Mouse (Mus musculus) embryonic facial prominence, embryonic 11.5 days (tissue): ENCODE measurements around the gene Psors1c2. TPM values are rescaled to one million over a fixed set of nuclear protein-coding genes. Genes with fewer than 3 reads are reported as not detected.
"Not testable (repeated sequence)": the region's sequence is repeated elsewhere in the genome, so short reads cannot be mapped to it uniquely, and the experiment has no call there.

Source experiments
- ATAC-seq: fragments of 200-750 bp; cut with Nextera tagmentation; replicated peaks from 2 replicates; pipeline ENCODE4 v1.8.0; 2017; ENCODE audit warnings: low read depth; ENCODE audit not compliant: insufficient number of reproducible peaks, low FRiP score, low TSS enrichment
- DNase-seq: peaks from one replicate; pipeline ENCODE4 v3.0.0-alpha.2; 2015; ENCODE audit warnings: low spot score
- H3K27ac ChIP-seq: fragments of 300-500 bp; sonication (generic); replicated peaks from 2 replicates; pipeline ENCODE4 v1.5.1; 2014; ENCODE audit warnings: mild to moderate bottlenecking, low read depth, low read length, control low read depth
- H3K27me3 ChIP-seq: fragments of 300-500 bp; sonication (generic); 2 replicates; pipeline ENCODE4 v1.6.1; 2014; ENCODE audit warnings: mild to moderate bottlenecking, low read length, moderate library complexity, mixed read lengths; ENCODE audit not compliant: control insufficient read depth, insufficient read depth
- H3K36me3 ChIP-seq: fragments of 300-500 bp; sonication (generic); replicated peaks from 2 replicates; pipeline ENCODE4 v1.6.1; 2014; ENCODE audit warnings: low read depth, mild to moderate bottlenecking, low read length, moderate library complexity, mixed read lengths; ENCODE audit not compliant: control insufficient read depth, insufficient read depth
- H3K4me1 ChIP-seq: fragments of 300-500 bp; sonication (generic); 2 replicates; pipeline ENCODE4 v1.6.1; 2014; ENCODE audit warnings: low read length, mixed read lengths; ENCODE audit not compliant: control insufficient read depth, insufficient read depth
- H3K4me2 ChIP-seq: fragments of 300-500 bp; sonication (generic); 2 replicates; pipeline ENCODE4 v1.6.1; 2014; ENCODE audit warnings: low read depth, mild to moderate bottlenecking, control low read depth, low read length, moderate library complexity
- H3K4me3 ChIP-seq: fragments of 300-500 bp; sonication (generic); 2 replicates; pipeline ENCODE4 v1.5.1; 2014; ENCODE audit warnings: low read depth, low read length, control low read depth
- H3K9ac ChIP-seq: fragments of 300-500 bp; sonication (generic); replicated peaks from 2 replicates; pipeline ENCODE4 v1.6.1; 2014; ENCODE audit warnings: mild to moderate bottlenecking, control low read depth, low read length
- H3K9me3 ChIP-seq: fragments of 300-500 bp; sonication (generic); replicated peaks from 2 replicates; pipeline ENCODE4 v1.6.1; 2016; ENCODE audit warnings: mild to moderate bottlenecking, low read length, inconsistent platforms, mixed read lengths; ENCODE audit not compliant: control insufficient read depth
- WGBS: fragments of 180-500 bp; shearing (Covaris S2); extraction: QIAGEN DNeasy Blood & Tissue Kit; methylation state at CpG from one replicate; pipeline ENCODE4 v1.1.7; 2014; 5-methylcytosine and 5-hydroxymethylcytosine counted together
- polyA plus RNA-seq: library from polyadenylated mRNA; unstranded; fragments of >200 nt; fragmentation: Nextera tagmentation; extraction: Ambion mirVana; gene quantifications from 2 replicates; pipeline ENCODE4 v1.2.1, GENCODE M21; 2014

Gene Psors1c2
- polyA plus RNA-seq, 1 experiment from 2014 or later = 0.60 TPM

- Histone ChIP-seq H3K27me3 (peaks cover 22% of the 10 kb centered on the region), H3K36me3 (no peaks in the 10 kb centered on the region), H3K27ac (peak overlapping the region; percentile 25; the same call in 1 of the 2 replicates), H3K9me3 (no peaks in the 10 kb centered on the region), H3K4me1 (no peaks in the 10 kb centered on the region), H3K9ac (0 out of 2 replicates have a peak overlapping the region, but pooled peaks have one; percentile 5), H3K4me3 (no peak overlapping the region), H3K4me2 (no peak overlapping the region)
- DNase-seq = no peak
- no peak for ATAC-seq
- 40% methylated on average over 5 of the region's 5 CpGs for WGBS
Measured at GRCm38 (mm10) chr17:35502762-35503161, 30.2 kb upstream of the Psors1c2 start.

GRCm38 (mm10) chr17:35503849-35504248, 29.2 kb upstream of the Psors1c2 start:
- WGBS = 19% methylated on average over 5 of the region's 5 CpGs
- Histone ChIP-seq H3K9ac (no peak overlapping the region), H3K9me3 (no peaks in the 10 kb centered on the region), H3K4me1 (no peaks in the 10 kb centered on the region), H3K27ac (no peak overlapping the region), H3K4me3 (no peak overlapping the region), H3K27me3 (peaks cover 26% of the 10 kb centered on the region), H3K36me3 (no peaks in the 10 kb centered on the region), H3K4me2 (no peak overlapping the region)
- DNase-seq (no peak), ATAC-seq (no peak)

GRCm38 (mm10) chr17:35504628-35505481, 28.1 kb upstream of the Psors1c2 start:
- H3K4me3 ChIP-seq = no peak overlapping the region
- 9% methylated on average over 8 of the region's 8 CpGs for WGBS
- no peaks in the 10 kb centered on the region for H3K4me1 ChIP-seq
- no peak overlapping the region for H3K27ac ChIP-seq
- H3K9me3 ChIP-seq = no peaks in the 10 kb centered on the region
- peaks cover 26% of the 10 kb centered on the region for H3K27me3 ChIP-seq
- no peak overlapping the region for H3K9ac ChIP-seq
- no peaks in the 10 kb centered on the region for H3K36me3 ChIP-seq
- DNase-seq (no peak), ATAC-seq (no peak)
- H3K4me2 ChIP-seq = no peak overlapping the region

GRCm38 (mm10) chr17:35505776-35506175, 27.2 kb upstream of the Psors1c2 start, which contains the start of gene Pou5f1:
Gene Pou5f1 (plus strand): TSS chr17:35506018.
- no peak within 1 kb of the TSS for H3K9ac ChIP-seq
- H3K4me2 ChIP-seq = no peak within 1 kb of the TSS
- no peak within 1 kb of the TSS for H3K4me3 ChIP-seq
- no peak within 1 kb of the TSS for H3K27ac ChIP-seq
- WGBS = 17% methylated on average over 13 of the region's 13 CpGs
- H3K27me3 ChIP-seq = peaks cover 26% of the 10 kb centered on the region
- no peaks in the 10 kb centered on the region for H3K36me3 ChIP-seq
- H3K4me1 ChIP-seq = no peaks in the 10 kb centered on the region
- DNase-seq (no peak), ATAC-seq (no peak)
- no peaks in the 10 kb centered on the region for H3K9me3 ChIP-seq

GRCm38 (mm10) chr17:35506881-35507280, 26.1 kb upstream of the Psors1c2 start:
- no peak overlapping the region for H3K4me3 ChIP-seq
- H3K36me3 ChIP-seq = no peaks in the 10 kb centered on the region
- WGBS = 8% methylated on average over 10 of the region's 10 CpGs
- H3K4me1 ChIP-seq = no peaks in the 10 kb centered on the region
- no peak overlapping the region for H3K9ac ChIP-seq
- no peak overlapping the region for H3K4me2 ChIP-seq
- no peaks in the 10 kb centered on the region for H3K9me3 ChIP-seq
- DNase-seq (no peak), ATAC-seq (no peak)
- H3K27me3 ChIP-seq = peaks cover 26% of the 10 kb centered on the region
- no peak overlapping the region for H3K27ac ChIP-seq

- no peak for ATAC-seq
- H3K27me3 ChIP-seq = peaks cover 26% of the 10 kb centered on the region
- WGBS = 22% methylated on average over 13 of the region's 13 CpGs
Measured at GRCm38 (mm10) chr17:35507556-35508260, 25.3 kb upstream of the Psors1c2 start.

GRCm38 (mm10) chr17:35508279-35508678, 24.7 kb upstream of the Psors1c2 start:
- not testable (repeated sequence) for H3K4me2 ChIP-seq, H3K9ac ChIP-seq, H3K4me1 ChIP-seq, H3K9me3 ChIP-seq, H3K4me3 ChIP-seq, ATAC-seq, H3K27ac ChIP-seq, DNase-seq, H3K36me3 ChIP-seq
- 51% methylated on average over 4 of the region's 5 CpGs for WGBS
- peaks cover 26% of the 10 kb centered on the region for H3K27me3 ChIP-seq

More at GRCm38 (mm10) chr17:35507556-35508260, 25.3 kb upstream of the Psors1c2 start:
- H3K4me1 ChIP-seq = no peaks in the 10 kb centered on the region
- H3K9ac ChIP-seq = no peak overlapping the region
- H3K4me2 ChIP-seq = no peak overlapping the region
- DNase-seq = no peak
- H3K27ac ChIP-seq = no peak overlapping the region
- no peak overlapping the region for H3K4me3 ChIP-seq
- H3K9me3 ChIP-seq = no peaks in the 10 kb centered on the region
- H3K36me3 ChIP-seq = no peaks in the 10 kb centered on the region; the same call in 1 of the 2 replicates

- no peaks in the 10 kb centered on the region for H3K9me3 ChIP-seq
- H3K36me3 ChIP-seq = no peaks in the 10 kb centered on the region; the same call in 1 of the 2 replicates
- no peak overlapping the region for H3K9ac ChIP-seq
- ATAC-seq (0 out of 2 replicates have a peak, but pooled peaks have one; percentile 6), DNase-seq (peak; percentile 73)
- WGBS = 20% methylated on average over 8 of the region's 8 CpGs
- no peaks in the 10 kb centered on the region for H3K4me1 ChIP-seq
- H3K4me2 ChIP-seq = no peak overlapping the region
- H3K27ac ChIP-seq = no peak overlapping the region
- peaks cover 26% of the 10 kb centered on the region for H3K27me3 ChIP-seq
- no peak overlapping the region for H3K4me3 ChIP-seq
Measured at GRCm38 (mm10) chr17:35509284-35509683, 23.7 kb upstream of the Psors1c2 start.
